ENCODE assay signal across 6 mouse cellular contexts in genomic region chr2:119292281-119292680, GRCm38 (mm10).
DNase-seq lines count a peak whose midpoint lies in the region.
"Had no signal": no experiment of that assay in that cellular context is flagged by ENCODE, and none has a peak within 500 bp of the region (broad histone marks: within the 10 kb centered on the region; RNA-seq: fewer than 3 reads in every experiment).

No protein-coding gene starts in this region.

- peak; percentile 16 for DNase-seq in cerebellum, adult 8-10 months
- DNase-seq in cerebellum, postnatal 4 days (ENCODE audit: low spot score in 2 of 2) = no peak
- DNase-seq in cerebellum, adult 9-11 months = peak; percentile 53
- no peak for DNase-seq in cerebellum, postnatal 25 days
- DNase-seq: adrenal gland, postnatal 25 days; embryo, embryonic 11 days had no signal

Comparison
In these comparisons a context has a peak if more than half of its experiments do, and no peak if none do; other contexts are left out.
1. DNase-seq: peak in cerebellum, adult 8-10 months (single experiment) and cerebellum, adult 9-11 months (single experiment); none in cerebellum, postnatal 4 days (0 of 2) and cerebellum, postnatal 25 days (0 of 2).